Mouse (Mus musculus) CD4-positive, CD25-positive, alpha-beta regulatory T cell (primary cell): ENCODE results near the gene Cldn2. TPM values are rescaled to one million over a fixed set of nuclear protein-coding genes. Genes with fewer than 3 reads are reported as not detected.

Experiments used
- polyA plus RNA-seq: library from polyadenylated mRNA; unstranded; fragments of 100-300 nt; shearing (Covaris generic); gene quantifications from one replicate; pipeline ENCODE4 v1.2.1, GENCODE M21; 2017

The Cldn2 gene
- polyA plus RNA-seq: 0.07 TPM

DNA sequence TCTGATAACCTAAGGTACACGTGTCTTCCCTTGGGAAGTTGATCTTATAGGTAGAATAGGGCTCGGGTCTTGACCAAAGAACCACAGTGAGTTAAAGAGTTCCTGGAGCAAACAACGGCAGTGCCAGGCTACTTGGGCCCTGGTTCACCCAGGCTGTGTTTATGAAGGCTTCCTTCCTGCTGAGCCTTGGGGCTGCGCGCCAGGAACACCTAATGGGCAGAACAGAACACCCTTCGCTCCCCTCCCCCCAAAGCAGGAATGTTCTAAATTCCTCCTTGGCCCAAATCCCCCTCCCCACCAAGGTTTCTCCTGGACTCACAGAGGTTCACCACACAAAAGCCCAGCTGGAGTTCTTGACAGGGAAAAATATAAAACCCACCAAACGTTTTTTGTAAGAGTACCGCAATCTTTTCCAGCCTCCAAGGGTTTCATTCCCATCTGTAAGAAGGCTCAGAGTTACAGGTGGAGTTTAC lies at the start of gene Cldn2:
Cldn2 (plus strand) TSS at position 423 of the 473 bp plus-strand sequence.

DNA sequence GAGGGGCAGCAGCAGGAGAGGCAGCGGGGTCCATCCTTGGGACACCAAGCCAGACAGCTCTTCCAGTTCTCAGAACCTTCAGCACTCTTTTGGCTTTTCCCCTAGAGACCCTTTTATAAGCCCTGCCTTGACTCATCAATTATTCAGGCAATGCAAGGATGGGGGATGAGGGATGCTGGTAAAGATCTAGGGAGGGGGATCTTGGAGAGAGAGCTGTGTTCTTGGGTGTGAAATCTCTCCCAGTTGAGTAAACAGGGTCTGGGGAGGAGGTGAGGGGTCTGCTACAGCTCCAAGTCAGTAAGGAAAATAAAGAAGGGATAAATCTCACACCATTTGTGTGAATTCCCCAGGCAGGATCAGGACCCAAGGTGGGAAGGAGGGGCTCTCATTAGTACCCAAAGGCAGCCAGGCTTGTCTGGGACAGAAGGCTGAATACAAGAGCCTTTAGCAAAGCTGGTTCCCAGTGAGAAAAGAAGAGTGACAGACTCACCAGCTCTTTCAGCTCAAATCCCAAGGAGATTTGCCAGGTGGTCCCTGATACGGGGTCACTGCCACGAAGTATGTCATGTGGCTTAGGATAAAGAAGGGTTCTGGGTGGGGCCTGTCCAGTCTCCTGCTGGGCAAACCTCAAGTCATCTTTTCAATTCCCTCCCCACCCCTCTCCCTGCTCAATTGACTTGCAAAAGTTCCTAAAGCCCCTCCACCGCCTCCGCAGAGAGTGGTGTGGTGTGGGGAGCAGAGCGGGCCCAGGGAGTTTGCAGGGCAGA lies 18.2 kb upstream of the Cldn2 start, which contains the start of gene Ripply1:
Ripply1 (minus strand) TSS at position 76 of the 767 bp plus-strand sequence.

Other genes starting within 250 kb of the Cldn2 start
- 3.9 TPM for gene Rnf128, start 237.5 kb upstream of the Cldn2 start, polyA plus RNA-seq
- 7.2 TPM for gene Tbc1d8b, start 115.8 kb upstream of the Cldn2 start, polyA plus RNA-seq
- 0.49 TPM for gene Gm15013, start 86.3 kb upstream of the Cldn2 start, polyA plus RNA-seq
- not detected for gene Ripply1, start 18.5 kb upstream of the Cldn2 start, polyA plus RNA-seq
- 0.20 TPM for gene Morc4, start 70.8 kb downstream of the Cldn2 start, polyA plus RNA-seq
- gene Rbm41, start 197.8 kb downstream of the Cldn2 start, polyA plus RNA-seq: 9.1 TPM